Mouse (Mus musculus) MEL-GATA-1-ER (cell line): ENCODE data around the gene Fam155a.
"Not testable (repeated sequence)": the region's sequence is repeated elsewhere in the genome, so short reads cannot be mapped to it uniquely, and the experiment has no call there.

ENCODE experiments used
- DNase-seq: peaks from one replicate; pipeline ENCODE4 v3.0.0-alpha.2; 2012; ENCODE audit warnings: low read depth; ENCODE audit errors: extremely low read depth

Gene Fam155a

GRCm38 (mm10) chr8:9406204-9406603 is 364.8 kb downstream of the Fam155a start:
- no peak for DNase-seq

- no peak for DNase-seq
These were observed 366.3 kb downstream of the Fam155a start for GRCm38 (mm10) chr8:9404651-9405050.

GRCm38 (mm10) chr8:9402393-9402792 is 368.6 kb downstream of the Fam155a start:
- DNase-seq = no peak

- no peak for DNase-seq
These were observed 372.2 kb downstream of the Fam155a start for GRCm38 (mm10) chr8:9398606-9399263.

- no peak for DNase-seq
These were observed 372.9 kb downstream of the Fam155a start for GRCm38 (mm10) chr8:9398040-9398439.

- DNase-seq = no peak
These were observed 376.3 kb downstream of the Fam155a start for GRCm38 (mm10) chr8:9394670-9395069.

- DNase-seq = no peak
These were observed 377.7 kb downstream of the Fam155a start for GRCm38 (mm10) chr8:9393246-9393645.

GRCm38 (mm10) chr8:9390229-9390628 is 380.7 kb downstream of the Fam155a start:
- not testable (repeated sequence) for DNase-seq

GRCm38 (mm10) chr8:9369201-9369600 is 401.8 kb downstream of the Fam155a start:
- DNase-seq = no peak

GRCm38 (mm10) chr8:9367721-9368120 is 403.2 kb downstream of the Fam155a start:
- no peak for DNase-seq

- no peak for DNase-seq
These were observed 405.6 kb downstream of the Fam155a start for GRCm38 (mm10) chr8:9365381-9365780.

- DNase-seq = no peak
These were observed 422.3 kb downstream of the Fam155a start for GRCm38 (mm10) chr8:9348523-9349135.

- DNase-seq = no peak
These were observed 423.8 kb downstream of the Fam155a start for GRCm38 (mm10) chr8:9347163-9347562.

GRCm38 (mm10) chr8:9344136-9344535 is 426.8 kb downstream of the Fam155a start:
- DNase-seq = no peak

- DNase-seq = no peak
These were observed 428.0 kb downstream of the Fam155a start for GRCm38 (mm10) chr8:9342998-9343397.

GRCm38 (mm10) chr8:9342593-9342992 is 428.4 kb downstream of the Fam155a start:
- no peak for DNase-seq

- DNase-seq = no peak
These were observed 433.1 kb downstream of the Fam155a start for GRCm38 (mm10) chr8:9337905-9338304.

GRCm38 (mm10) chr8:9335933-9336303 is 435.0 kb downstream of the Fam155a start:
- no peak for DNase-seq

- no peak for DNase-seq
These were observed 435.6 kb downstream of the Fam155a start for GRCm38 (mm10) chr8:9335285-9335932.

- no peak for DNase-seq
These were observed 438.2 kb downstream of the Fam155a start for GRCm38 (mm10) chr8:9332766-9333165.

- DNase-seq = no peak
These were observed 461.5 kb downstream of the Fam155a start for GRCm38 (mm10) chr8:9309456-9309855.

GRCm38 (mm10) chr8:9303526-9304135 is 467.3 kb downstream of the Fam155a start:
- no peak for DNase-seq
